Mouse (Mus musculus) urinary bladder, adult 18-20 months (tissue): ENCODE measurements at regions not wholly inside any gene's neighbourhood (a gene's known extent, or its start where the extent isn't known, plus 50 kb on each side); places are given as distances from the start of the nearest gene placed in this dataset.

ENCODE experiments used
- DNase-seq, 2 experiments: peaks; one replicate each; pipeline ENCODE4 v3.0.0; 2022; ENCODE audit warnings: low spot score in 2 of 2, mixed read lengths in 2 of 2

- no peak for DNase-seq
Observed at GRCm38 (mm10) chr15:42301956-42302355, 2167.8 kb downstream of the 9330182O14Rik start.

GRCm38 (mm10) chr15:42304097-42304496, 2169.9 kb downstream of the 9330182O14Rik start:
- no peak for DNase-seq

- DNase-seq, result no peak
Observed at GRCm38 (mm10) chr15:42309586-42309985, 2175.4 kb downstream of the 9330182O14Rik start.

- DNase-seq, result no peak
Observed at GRCm38 (mm10) chr15:42311166-42311565, 2177.0 kb downstream of the 9330182O14Rik start.

GRCm38 (mm10) chr15:42320349-42320748, 2186.2 kb downstream of the 9330182O14Rik start:
- no peak for DNase-seq

- DNase-seq, result no peak
Observed at GRCm38 (mm10) chr15:42322940-42323339, 2188.8 kb downstream of the 9330182O14Rik start.

- no peak for DNase-seq
Observed at GRCm38 (mm10) chr15:42325221-42325620, 2191.1 kb downstream of the 9330182O14Rik start.

- no peak for DNase-seq
Observed at GRCm38 (mm10) chr15:42328535-42328934, 2194.4 kb downstream of the 9330182O14Rik start.

GRCm38 (mm10) chr15:42329742-42330141, 2195.6 kb downstream of the 9330182O14Rik start:
- DNase-seq, result no peak

GRCm38 (mm10) chr15:42333642-42334041, 2199.5 kb downstream of the 9330182O14Rik start:
- no peak for DNase-seq

- no peak for DNase-seq
Observed at GRCm38 (mm10) chr15:42346131-42346530, 2212.0 kb downstream of the 9330182O14Rik start.

GRCm38 (mm10) chr15:42361871-42362270, 2227.7 kb downstream of the 9330182O14Rik start:
- no peak for DNase-seq

- DNase-seq, result no peak
Observed at GRCm38 (mm10) chr15:42364979-42365378, 2230.8 kb downstream of the 9330182O14Rik start.

- no peak for DNase-seq
Observed at GRCm38 (mm10) chr15:42366796-42367195, 2232.6 kb downstream of the 9330182O14Rik start.

GRCm38 (mm10) chr15:42369603-42370002, 2235.4 kb downstream of the 9330182O14Rik start:
- DNase-seq, result no peak

GRCm38 (mm10) chr15:42370044-42370443, 2235.9 kb downstream of the 9330182O14Rik start:
- no peak for DNase-seq

GRCm38 (mm10) chr15:42372704-42373286, 2238.6 kb downstream of the 9330182O14Rik start:
- DNase-seq, result no peak
